Mouse (Mus musculus): ENCODE results near the gene 4921507P07Rik. TPM values are rescaled to one million over a fixed set of nuclear protein-coding genes. Genes with fewer than 3 reads are reported as not detected.

Gene 4921507P07Rik
- polyA plus RNA-seq (2012; fragmentation: generic; extraction: Trizol) = 0.01 TPM

DNA sequence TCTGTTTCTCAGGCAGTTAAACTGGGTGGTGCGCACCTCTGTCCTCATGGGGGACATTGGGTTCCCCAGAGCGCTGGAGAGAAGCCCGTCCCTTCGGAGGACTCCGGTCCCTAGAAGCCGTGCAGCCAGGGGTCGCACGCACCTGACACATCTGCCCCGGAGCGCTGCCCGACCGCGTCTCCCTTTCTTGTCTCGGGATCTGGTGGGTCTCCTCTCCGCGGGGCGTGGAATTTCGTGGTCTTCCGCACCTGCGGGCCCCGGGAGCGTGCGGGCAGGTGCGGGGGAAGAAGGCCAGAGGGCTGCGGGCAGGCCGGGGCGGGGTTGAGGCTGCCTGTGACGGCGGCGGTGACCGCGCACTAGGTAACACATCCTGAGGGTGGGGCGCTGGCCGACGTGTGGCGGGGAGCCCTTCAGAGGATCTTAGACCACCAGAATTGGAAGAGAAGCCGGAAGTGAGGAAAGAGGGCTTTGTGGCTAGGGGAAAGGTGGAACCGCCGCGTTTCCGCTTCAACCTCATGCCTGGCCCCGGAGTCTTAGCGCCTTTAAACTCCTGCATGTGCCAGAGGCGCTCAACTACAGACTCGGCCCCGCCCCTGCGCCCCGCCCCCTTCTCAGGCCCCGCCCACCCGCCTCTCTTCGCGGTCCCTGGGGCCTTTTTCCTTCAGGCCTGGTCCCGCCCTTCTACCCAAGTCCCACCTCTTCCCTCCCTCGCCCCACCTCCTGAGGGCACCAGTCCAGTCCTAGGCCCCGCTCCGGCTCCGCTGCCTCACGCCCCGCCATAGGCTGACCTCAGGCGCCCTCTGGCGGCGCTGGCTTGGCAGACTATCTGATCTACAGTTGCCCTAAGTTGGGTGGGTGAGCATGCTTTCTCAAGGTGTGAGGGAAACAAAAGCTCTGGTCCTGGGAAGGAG lies at the start of gene 4921507P07Rik:
Gene 4921507P07Rik, minus strand, starts transcription at position 332 of the 911 bp plus-strand sequence.
- Histone ChIP-seq H3K27me3 (ENCODE audit: control insufficient read depth, insufficient read depth, insufficient read length) (peaks cover 12% of the 10 kb centered on the region), H3ac (ENCODE audit: control insufficient read depth, insufficient read length) (no peak within 1 kb of the TSS), H3K36me3 (ENCODE audit: control insufficient read depth, insufficient read depth) (no peaks in the 10 kb centered on the region), H3K4me3 (no peak within 1 kb of the TSS), H3K4me2 (ENCODE audit: low read depth) (peak within 1 kb of the TSS; percentile 44), H3K79me2 (ENCODE audit: control insufficient read depth, insufficient read depth) (no peaks in the 10 kb centered on the region)
- TF ChIP-seq USF1 (IDR thresholded peaks at IDR 0.05; ENCODE audit: low read depth) (no peak), REST (IDR thresholded peaks at IDR 0.05; ENCODE audit: insufficient read depth, insufficient read length) (no peak), POLR2AphosphoS2 (IDR thresholded peaks at IDR 0.05; ENCODE audit: insufficient read length, low read depth) (no peak), SRF (IDR thresholded peaks at IDR 0.05; ENCODE audit: control insufficient read depth, insufficient read length, low read depth) (no peak), POLR2A (IDR thresholded peaks at IDR 0.05; ENCODE audit: insufficient read length, low read depth) (no peak), TCF3 (IDR thresholded peaks at IDR 0.05; ENCODE audit: insufficient read length, low read depth) (no peak), CEBPB (IDR thresholded peaks at IDR 0.05; ENCODE audit: insufficient read depth, poor library complexity, severe bottlenecking) (no peak), MAX (IDR thresholded peaks at IDR 0.05; ENCODE audit: low read depth) (no peak), MYOG (IDR thresholded peaks at IDR 0.05; ENCODE audit: control insufficient read depth in 1 of 3, insufficient read depth in 1 of 3, insufficient read length in 2 of 3, low read depth in 2 of 3) (no peak), E2F4 (IDR thresholded peaks at IDR 0.05; ENCODE audit: insufficient read depth) (no peak), TCF12 (IDR thresholded peaks at IDR 0.05; ENCODE audit: insufficient read depth, poor library complexity, severe bottlenecking) (no peak), MYOD1 (IDR thresholded peaks at IDR 0.05; ENCODE audit: control insufficient read depth in 1 of 3, insufficient read length in 2 of 3, low read depth in 2 of 3) (no peak)

DNA sequence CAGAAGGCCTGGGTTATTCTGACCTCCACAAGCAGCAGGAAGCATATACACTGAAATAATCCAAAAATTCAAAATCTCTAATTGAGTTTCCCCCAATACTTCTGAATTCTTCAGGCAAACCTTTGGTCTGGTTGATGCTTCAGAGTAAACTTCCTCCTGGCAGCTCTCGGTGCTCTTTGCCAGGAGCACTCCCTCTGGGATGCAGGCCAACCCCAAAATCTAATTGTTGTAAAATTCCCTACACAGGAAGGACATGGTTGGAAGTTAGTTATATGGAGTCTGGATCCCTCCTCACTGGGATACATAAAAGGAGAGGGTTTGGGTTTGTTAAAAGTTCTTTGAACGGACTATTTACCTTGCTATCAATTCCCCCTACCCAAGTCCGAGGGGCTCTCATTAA lies 48.3 kb upstream of the 4921507P07Rik start:
- H3K27me3 ChIP-seq (ENCODE audit: control insufficient read depth, insufficient read depth, insufficient read length) = peaks cover 18% of the 10 kb centered on the region
- H3K4me2 ChIP-seq (ENCODE audit: low read depth) = no peak overlapping the region
- H3K4me3 ChIP-seq = no peak overlapping the region
- no peak overlapping the region for H3ac ChIP-seq (ENCODE audit: control insufficient read depth, insufficient read length)
- TF ChIP-seq POLR2AphosphoS2 (IDR thresholded peaks at IDR 0.05; ENCODE audit: insufficient read length, low read depth) (no peak), MYOG (IDR thresholded peaks at IDR 0.05; ENCODE audit: control insufficient read depth in 1 of 3, insufficient read depth in 1 of 3, insufficient read length in 2 of 3, low read depth in 2 of 3) (no peak), MYOD1 (IDR thresholded peaks at IDR 0.05; ENCODE audit: control insufficient read depth in 1 of 3, insufficient read length in 2 of 3, low read depth in 2 of 3) (no peak), E2F4 (IDR thresholded peaks at IDR 0.05; ENCODE audit: insufficient read depth) (no peak), SRF (IDR thresholded peaks at IDR 0.05; ENCODE audit: control insufficient read depth, insufficient read length, low read depth) (no peak), MAX (IDR thresholded peaks at IDR 0.05; ENCODE audit: low read depth) (no peak), CEBPB (IDR thresholded peaks at IDR 0.05; ENCODE audit: insufficient read depth, poor library complexity, severe bottlenecking) (no peak), TCF12 (IDR thresholded peaks at IDR 0.05; ENCODE audit: insufficient read depth, poor library complexity, severe bottlenecking) (no peak), USF1 (IDR thresholded peaks at IDR 0.05; ENCODE audit: low read depth) (no peak), REST (IDR thresholded peaks at IDR 0.05; ENCODE audit: insufficient read depth, insufficient read length) (no peak), TCF3 (IDR thresholded peaks at IDR 0.05; ENCODE audit: insufficient read length, low read depth) (no peak), POLR2A (IDR thresholded peaks at IDR 0.05; ENCODE audit: insufficient read length, low read depth) (no peak)
- H3K79me2 ChIP-seq (ENCODE audit: control insufficient read depth, insufficient read depth) = no peaks in the 10 kb centered on the region
- H3K36me3 ChIP-seq (ENCODE audit: control insufficient read depth, insufficient read depth) = no peaks in the 10 kb centered on the region

DNA sequence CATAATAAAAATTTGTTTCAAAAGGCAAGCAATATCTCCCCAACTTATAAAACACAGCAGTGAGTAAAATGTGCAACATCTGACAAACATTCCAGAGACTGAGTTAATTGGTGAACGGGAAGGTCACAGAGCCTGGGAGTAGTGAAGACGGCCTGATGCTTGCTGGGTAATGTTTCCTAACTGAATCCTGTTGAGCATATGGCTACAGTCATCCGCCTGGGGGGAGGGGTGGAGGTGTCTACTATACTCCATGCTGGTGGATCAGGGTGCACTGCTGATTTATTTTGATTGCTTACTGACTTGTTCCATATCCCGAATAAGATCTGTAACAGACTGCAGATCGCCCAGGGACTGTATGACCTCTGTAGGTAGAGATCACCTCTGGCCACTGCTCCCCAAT lies 45.5 kb upstream of the 4921507P07Rik start:
- Histone ChIP-seq H3K4me3 (no peak overlapping the region), H3K36me3 (ENCODE audit: control insufficient read depth, insufficient read depth) (no peaks in the 10 kb centered on the region), H3K4me2 (ENCODE audit: low read depth) (no peak overlapping the region), H3K79me2 (ENCODE audit: control insufficient read depth, insufficient read depth) (no peaks in the 10 kb centered on the region), H3ac (ENCODE audit: control insufficient read depth, insufficient read length) (no peak overlapping the region), H3K27me3 (ENCODE audit: control insufficient read depth, insufficient read depth, insufficient read length) (peaks cover 13% of the 10 kb centered on the region)
- TF ChIP-seq TCF3 (IDR thresholded peaks at IDR 0.05; ENCODE audit: insufficient read length, low read depth) (no peak), CEBPB (IDR thresholded peaks at IDR 0.05; ENCODE audit: insufficient read depth, poor library complexity, severe bottlenecking) (no peak), POLR2A (IDR thresholded peaks at IDR 0.05; ENCODE audit: insufficient read length, low read depth) (no peak), REST (IDR thresholded peaks at IDR 0.05; ENCODE audit: insufficient read depth, insufficient read length) (no peak), MAX (IDR thresholded peaks at IDR 0.05; ENCODE audit: low read depth) (no peak), E2F4 (IDR thresholded peaks at IDR 0.05; ENCODE audit: insufficient read depth) (no peak), TCF12 (IDR thresholded peaks at IDR 0.05; ENCODE audit: insufficient read depth, poor library complexity, severe bottlenecking) (no peak), USF1 (IDR thresholded peaks at IDR 0.05; ENCODE audit: low read depth) (no peak), POLR2AphosphoS2 (IDR thresholded peaks at IDR 0.05; ENCODE audit: insufficient read length, low read depth) (no peak), MYOD1 (IDR thresholded peaks at IDR 0.05; ENCODE audit: control insufficient read depth in 1 of 3, insufficient read length in 2 of 3, low read depth in 2 of 3) (no peak), SRF (IDR thresholded peaks at IDR 0.05; ENCODE audit: control insufficient read depth, insufficient read length, low read depth) (no peak), MYOG (IDR thresholded peaks at IDR 0.05; ENCODE audit: control insufficient read depth in 1 of 3, insufficient read depth in 1 of 3, insufficient read length in 2 of 3, low read depth in 2 of 3) (no peak)

DNA sequence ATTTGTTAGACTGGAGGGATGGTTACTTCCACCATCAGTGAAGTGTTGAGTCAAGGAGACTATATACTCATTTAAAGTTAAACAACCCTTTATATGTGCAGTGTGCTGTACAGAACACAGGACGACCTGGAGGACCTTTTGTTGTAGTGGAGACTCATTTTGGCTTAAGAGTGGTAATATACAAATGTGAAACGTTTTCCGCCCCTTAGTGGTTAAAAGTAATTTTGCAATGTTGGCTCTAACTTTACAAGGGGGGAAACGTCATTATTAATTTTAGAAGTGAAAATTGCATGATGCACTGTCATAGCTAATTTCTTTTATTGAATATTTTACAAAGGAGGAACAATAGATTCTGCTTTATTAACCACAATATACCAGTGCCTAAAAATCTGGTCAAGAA lies 43.9 kb upstream of the 4921507P07Rik start:
- Histone ChIP-seq H3K4me2 (ENCODE audit: low read depth) (no peak overlapping the region), H3ac (ENCODE audit: control insufficient read depth, insufficient read length) (no peak overlapping the region), H3K79me2 (ENCODE audit: control insufficient read depth, insufficient read depth) (no peaks in the 10 kb centered on the region), H3K36me3 (ENCODE audit: control insufficient read depth, insufficient read depth) (no peaks in the 10 kb centered on the region), H3K4me3 (no peak overlapping the region), H3K27me3 (ENCODE audit: control insufficient read depth, insufficient read depth, insufficient read length) (peaks cover 3% of the 10 kb centered on the region)
- TF ChIP-seq CEBPB (IDR thresholded peaks at IDR 0.05; ENCODE audit: insufficient read depth, poor library complexity, severe bottlenecking) = no peak

All from myocyte (in vitro differentiated cells).